Mouse (Mus musculus) frontal cortex, postnatal 14 days (tissue): ENCODE results near the gene Exosc1.

Experiments used
- DNase-seq, 2 experiments: peaks; one replicate each; pipeline ENCODE4 v3.0.0; 2022; ENCODE audit warnings: low spot score in 2 of 2

Gene Exosc1

DNA sequence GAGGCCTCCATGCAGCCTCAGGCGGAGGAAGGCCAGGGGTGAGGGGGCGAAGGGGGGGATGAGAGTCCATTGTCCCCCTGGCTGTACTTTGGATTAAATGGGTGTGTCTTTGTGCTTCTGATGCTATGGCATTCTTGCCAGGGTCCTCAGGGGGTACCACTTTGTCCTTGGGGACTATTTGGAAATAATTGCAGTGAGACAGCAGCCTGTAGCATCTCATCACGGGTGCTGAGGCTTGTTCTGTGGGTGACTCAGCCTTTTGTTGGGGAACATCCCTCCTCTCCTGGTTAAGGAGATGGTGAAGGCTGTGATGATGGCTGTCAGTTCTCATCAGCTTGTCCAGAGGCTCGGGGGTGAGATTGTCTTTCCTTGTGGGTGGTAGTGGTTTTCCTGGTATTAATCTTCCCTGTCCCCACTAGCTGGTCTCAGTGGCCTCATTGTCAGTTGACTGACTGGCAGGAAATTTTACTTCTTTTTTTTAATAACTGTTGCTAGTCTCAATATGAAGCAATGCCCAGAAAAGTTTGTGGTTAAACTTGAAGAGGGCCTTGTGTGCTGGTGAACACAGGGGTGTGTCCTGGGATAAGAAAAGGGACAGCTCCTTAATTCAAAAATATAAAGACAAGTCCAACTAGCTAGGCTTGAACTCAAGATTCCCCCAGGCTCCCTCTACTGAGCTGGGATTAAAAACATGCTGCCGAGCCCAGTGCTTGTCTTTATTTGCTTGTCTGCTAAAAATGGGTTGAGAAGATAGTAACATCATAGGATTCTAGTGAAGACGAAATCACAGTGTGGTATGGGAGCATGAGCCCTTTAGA is 19.2 kb downstream of the Exosc1 start:
- DNase-seq, result no peak

DNA sequence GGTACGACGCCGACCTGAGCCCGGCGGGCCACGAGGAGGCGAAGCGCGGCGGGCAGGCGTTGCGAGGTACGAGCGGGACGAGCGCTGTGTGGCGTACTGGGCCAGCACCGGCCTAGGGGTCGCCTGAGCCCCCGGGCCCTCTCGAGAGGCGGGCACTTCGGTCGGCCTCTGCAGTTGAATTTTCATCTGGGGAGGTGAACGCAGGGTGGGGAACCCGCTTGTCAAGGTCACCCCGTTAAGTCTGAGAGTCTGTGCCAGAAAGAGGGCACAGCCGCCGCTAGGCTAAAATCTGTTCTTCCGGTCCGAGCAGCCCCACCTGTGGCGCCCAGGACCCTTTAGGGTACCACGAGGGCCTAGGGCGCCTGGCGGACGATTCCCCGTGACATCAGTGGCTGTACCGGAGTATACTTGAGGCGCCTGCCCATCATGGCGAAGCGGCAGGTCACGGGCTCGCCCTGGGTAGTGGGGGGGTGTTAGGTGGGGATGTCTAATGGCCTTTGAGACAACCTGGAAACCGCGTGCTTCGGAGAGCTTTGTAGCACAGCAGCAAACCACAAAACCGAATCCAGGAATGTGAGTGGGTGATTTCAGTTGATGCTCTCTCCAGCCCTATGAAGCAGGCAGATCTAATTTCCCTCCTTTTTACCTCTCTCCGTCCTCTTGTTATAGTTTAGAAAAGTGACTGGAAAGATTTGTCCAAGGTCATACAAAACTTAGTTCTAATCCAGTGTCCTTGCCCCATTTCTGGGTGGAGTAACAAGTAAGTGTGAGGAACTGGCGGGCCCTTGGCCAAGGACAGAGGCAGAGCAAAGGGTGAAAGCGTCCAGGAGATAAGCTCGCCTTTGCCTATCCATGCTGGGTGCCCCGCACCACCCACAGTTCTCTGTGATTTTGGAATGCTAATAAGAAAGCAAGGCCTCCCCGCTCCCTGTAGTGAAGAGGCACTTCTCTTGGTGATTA is 20.8 kb downstream of the Exosc1 start:
- peak; percentile 28 to 29 for DNase-seq

DNA sequence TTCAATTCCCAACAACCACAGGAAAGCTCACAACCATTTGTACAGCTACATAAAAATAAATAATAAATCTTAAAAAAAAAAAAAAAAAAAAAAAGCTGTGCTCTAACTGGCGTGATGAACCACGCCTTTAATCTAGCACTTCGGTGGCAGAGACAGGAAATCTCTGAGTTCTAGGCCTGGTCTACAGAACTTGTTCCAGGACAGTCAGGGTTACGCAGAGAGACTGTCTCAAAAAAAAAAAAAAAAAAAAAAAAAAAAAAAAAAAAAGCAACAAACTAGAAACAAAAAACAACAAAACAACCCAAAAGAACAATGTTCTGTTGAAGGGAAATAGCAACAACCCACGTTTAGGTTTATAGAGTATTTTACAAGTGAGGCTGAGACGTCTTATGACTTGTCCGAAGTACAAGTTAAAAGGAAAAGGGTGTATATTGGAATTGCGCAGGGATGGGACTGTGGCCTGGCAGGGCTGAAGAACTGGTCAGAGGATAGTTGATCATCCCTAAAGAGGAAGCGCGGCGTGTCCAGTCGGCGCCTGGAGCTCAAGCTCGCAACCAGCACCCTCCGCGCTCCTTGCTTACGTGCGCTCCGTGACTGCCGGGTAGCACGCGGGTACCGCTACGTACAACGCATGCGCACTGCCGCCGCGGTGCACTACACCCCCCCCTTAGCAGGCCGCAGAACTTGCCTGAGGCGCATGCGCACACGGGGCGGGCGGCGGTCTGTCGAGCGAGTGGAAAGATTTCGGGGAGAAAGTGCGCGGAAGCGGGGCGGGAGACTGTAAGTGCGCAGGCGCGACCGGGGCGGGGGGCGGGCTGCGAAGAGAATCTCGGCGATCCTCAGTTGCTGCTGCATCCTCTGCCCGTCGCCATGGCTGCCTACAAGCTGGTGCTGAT is 21.8 kb downstream of the Exosc1 start, which contains the start of gene Pgam1:
Pgam1 (plus strand) TSS at position 746 of the 896 bp plus-strand sequence.
- DNase-seq, result peak; percentile 92 to 95

DNA sequence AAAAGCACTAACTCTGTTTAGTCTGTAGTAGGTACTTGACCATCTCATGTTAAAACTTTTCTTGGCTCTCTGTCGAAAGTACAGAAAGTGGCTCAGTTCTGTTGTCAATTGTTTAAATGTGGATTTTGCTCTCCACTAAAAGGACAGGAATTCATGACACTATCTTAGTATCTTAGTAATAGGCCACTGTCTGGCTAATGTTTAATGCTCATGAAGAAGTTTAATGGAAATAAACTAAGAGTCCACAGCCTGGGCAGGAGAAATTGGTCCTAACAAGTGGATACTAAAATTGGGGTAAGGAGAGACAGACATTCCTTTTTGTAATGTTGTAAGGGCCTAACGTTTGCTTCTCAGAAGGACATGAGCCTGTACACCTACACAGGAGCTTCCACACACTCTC is 22.8 kb downstream of the Exosc1 start:
- no peak for DNase-seq

DNA sequence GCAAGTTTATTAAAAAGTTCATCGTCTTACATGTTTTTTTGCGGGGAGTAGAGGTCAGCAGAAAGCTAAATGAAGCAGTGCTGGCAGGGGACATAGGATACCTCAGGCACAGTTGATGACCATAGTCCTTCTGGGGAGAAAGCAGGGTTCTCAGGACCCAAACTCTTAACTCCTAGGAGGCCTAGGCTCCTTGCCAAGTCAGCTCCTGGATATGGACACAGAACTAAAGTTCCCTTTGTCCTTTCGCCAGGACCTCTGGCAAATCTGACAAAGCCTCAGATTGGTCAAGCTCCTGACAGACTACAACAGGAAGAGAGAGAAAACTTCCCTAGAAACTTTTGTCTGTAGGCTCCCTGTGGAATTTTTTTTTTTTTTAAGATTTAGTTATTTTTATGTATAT is 24.5 kb downstream of the Exosc1 start:
- no peak for DNase-seq

DNA sequence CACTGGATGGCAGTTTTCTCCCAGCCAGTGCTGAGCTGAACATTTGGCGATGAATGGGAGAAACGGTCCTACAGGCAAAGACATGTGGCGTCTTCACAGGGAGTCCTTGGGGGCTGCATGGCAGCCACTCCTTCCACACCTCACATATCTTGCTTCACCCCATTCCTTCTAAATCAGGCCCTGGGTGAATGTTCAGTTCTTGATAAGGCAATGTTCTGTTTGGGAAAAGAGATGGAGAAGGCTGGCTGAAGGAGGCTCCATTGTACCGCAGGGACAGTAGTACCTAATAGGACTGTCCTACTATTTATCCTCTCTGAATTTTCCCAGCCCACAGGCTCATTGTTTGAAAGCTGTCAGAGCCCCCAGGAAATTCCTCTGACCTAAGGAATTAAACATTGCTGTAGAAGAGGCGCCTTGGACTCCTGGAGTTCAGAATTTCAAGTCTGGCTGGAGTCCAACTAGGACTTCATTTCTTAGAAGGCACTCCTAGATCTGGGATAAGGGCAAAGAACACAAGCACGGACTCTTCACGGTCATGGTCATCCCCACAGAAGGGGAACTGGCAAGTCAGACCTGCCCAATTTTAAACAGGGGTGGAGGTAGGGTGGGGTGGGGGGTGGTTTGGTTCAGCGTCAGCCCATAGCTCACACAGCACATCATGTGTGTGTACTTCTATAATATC is 26.0 kb downstream of the Exosc1 start:
- DNase-seq, result no peak

DNA sequence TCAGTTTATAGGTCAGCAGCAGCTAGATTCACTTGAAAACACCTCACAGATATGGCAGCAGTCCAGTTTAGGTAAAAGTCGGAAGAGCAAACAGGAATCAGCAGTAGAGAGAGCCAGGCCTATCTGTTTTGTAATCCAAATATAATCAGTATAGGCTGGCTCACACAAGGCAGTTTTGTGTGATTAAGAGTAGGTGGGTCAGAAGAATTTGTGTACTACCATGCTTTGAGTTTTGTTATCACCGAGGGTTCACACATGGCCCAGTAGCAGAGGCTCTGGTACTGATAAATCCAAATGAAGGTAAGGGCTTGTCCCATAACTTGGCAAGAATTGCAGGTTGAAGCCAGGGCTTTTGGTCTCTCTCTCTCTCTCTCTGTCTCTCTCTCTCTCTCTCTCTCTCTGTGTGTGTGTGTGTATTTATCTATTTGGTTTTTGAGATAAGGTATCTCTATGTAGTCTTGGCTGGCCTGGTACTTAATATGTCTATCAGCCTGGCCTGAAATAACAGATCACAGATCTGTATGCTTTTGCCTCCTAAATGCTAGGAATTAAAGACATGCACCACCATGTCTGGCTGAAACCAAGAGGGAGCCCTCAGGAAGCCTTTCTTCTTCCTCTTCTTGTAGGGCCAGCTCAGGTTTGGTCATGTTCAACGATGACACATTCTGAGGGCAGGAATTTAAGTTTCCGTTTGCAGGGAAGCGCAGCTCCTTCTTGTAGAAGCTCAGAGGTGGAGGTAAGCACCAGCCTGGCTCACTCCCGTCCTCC is 26.7 kb downstream of the Exosc1 start:
- DNase-seq, result no peak

DNA sequence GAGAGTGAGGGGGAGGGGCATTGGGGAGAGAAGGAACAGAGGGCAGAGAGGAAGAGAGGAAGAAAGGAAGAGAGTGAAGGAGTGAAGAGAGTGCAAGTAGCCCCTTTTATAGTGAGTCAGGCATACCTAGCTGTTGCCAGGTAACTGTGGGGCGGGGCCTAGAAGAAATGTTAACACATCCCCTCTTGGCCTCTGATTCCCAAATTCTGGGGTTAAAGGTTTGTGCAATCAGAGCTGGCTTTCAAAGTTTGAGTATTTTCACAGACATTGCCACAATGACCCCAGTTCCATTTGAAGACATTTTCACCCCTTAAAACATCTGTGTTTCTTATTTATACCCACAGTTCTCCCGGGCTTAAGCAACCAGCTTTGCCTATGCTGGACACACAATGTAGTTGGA is 28.0 kb downstream of the Exosc1 start:
- no peak for DNase-seq

DNA sequence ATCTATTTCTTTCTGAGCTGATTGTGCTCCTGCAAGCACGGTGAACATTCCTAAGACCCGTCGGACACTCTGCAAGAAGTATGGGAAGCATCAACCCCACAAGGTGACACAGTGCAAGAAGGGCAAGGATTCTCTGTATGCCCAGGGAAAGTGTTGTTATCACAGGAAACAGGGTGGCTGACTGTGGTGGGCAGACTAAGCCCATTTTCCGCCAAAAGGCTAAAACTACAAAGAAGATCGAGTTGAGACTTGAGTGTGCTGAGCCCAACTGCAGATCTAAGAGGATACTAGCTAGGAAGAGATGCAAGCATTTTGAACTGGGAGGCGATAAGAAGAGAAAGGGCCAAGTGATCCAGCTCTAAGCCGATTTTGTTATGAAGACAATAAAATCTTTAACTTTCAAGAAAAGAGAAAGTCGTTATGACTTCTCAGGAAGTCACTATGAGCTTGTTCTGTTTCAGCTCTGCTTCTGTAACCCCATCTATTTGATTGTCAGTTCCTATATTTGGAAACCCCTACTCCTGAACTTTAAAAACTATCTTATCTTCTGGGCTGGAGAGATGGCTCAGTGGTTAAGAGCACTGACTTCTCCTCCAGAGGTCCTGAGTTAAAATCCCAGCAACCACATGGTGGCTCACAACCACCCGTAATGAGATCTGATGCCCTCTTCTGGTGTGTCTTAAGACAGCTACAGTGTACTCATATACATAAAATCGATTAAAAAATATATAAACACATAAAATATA is 30.2 kb downstream of the Exosc1 start:
- no peak for DNase-seq

DNA sequence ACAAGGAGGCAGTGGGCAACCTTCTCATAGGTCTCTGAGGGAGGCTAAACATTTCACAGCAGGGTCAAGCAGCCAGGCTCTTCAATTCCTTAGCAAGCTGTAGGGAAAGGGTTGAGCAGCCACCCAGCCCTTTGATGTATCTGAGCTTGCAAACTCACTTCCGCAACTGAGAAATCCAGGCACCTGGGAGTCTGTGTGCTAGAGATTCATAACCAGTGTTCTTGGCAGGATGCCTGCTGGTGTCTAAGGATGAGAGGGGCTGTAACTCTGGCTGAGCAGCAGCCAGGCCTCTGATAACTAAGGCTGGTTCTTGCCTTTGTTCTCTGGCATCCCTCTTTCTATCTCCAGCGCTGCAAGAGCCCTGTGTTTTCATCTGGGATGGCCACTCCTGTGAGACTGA is 31.5 kb downstream of the Exosc1 start:
- no peak for DNase-seq

DNA sequence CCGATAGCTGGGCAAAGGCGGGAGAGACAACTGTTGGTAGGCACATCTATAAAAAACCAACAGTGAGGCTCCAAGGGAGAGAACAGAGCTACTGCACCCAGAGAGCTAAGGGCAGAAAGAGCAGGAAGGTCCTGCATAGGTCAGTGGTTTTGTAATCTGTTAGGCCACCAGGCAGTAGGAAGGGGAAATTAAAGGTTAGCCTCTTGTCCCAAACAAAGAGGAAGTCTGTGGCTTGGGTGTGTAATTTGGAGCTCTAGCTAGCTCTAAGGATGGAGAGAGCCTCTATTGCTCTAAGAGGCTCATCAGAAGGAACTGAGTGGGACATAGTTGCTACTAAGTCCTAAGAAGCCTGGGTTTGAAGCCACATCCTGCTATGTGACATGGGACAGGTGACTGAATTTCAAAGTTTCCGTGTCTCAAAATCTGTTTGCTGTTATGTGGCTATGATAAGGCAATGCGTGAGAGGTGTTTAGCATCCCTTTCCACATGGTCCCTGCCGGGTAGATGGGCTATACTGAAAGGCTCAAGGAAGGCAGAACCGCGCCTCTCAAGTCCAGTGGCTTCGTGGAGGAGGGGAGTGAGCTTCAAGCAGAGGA is 32.6 kb downstream of the Exosc1 start:
- no peak for DNase-seq

DNA sequence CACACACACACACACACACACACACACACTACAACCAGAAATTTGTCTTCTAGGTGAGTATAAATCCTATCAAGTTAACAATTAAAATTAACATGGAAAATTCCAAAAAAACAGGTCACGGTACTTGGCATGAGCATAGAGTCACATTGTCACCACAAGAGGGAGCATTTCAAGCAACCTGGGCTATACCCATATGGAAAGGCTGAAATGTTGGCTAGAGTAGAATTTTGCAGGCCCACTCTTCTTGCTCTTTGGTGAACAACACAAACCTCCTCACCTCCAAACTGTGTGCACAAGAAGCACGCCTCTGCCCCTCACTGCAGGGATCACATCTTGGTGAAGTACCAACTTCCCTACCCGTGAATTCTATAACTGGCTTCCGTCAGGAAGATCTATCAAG is 34.4 kb downstream of the Exosc1 start:
- no peak for DNase-seq

DNA sequence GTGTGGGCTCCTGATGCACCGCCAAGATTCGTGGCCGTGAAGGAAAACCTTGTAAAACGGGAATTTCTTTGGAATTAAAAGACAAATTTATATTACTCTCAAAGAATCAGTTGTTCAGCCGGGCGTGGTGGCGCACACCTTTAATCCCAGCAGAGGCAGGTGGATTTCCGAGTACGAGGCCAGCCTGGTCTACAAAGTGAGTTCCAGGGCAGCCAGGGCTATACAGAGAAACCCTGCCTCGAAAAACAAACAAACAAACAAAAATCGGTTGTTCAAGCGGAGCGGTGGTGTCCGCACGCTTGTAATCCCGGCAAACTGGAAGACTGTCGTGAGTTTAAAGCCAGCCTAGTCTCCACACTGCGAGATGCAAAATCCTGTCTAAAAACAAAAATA is 36.9 kb downstream of the Exosc1 start:
- DNase-seq, result no peak

DNA sequence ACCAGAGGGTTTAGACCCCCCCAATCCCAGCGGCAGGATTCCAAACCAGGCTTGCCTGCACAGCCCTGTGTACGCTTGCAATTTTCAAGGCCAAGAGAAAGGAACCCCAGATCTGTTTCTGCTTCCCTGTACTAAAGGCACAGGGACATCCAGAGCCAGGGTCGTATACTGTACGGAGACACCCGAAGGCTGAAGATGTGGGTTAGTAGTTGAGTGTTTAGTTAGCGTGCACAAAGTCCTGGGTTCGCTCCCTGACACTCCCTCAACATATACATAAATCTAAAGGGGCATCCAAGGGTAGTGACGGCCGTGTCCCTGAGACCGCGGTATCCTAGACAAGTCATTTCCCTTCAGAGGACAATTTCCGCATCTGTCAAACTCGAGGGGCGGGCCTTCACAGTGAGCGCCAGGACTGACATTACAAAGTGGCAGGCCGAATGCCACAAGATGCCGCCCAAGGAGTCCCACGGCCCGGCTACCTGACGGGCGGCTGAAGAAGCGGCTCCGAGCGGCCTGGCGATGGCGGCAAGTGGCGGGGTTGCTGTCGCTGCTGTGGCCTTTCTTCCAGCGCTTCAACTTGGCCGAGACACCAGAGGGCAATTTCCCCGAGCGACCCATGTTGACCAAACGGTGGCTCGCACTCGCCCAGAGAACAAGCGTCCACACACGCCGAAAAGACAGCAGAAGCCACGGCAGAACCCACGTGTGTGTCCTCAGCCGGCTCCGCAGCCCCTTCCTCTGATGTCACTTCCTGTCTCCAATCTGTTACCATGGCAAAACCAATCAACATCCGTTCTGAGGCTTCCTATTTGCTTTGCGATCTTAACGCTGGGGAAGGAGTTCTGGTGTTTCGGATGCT is 37.5 kb downstream of the Exosc1 start, which contains the start of gene Rrp12:
Rrp12 (minus strand) TSS at position 714 of the 859 bp plus-strand sequence.
- DNase-seq, result peak; percentile 67 to 69

DNA sequence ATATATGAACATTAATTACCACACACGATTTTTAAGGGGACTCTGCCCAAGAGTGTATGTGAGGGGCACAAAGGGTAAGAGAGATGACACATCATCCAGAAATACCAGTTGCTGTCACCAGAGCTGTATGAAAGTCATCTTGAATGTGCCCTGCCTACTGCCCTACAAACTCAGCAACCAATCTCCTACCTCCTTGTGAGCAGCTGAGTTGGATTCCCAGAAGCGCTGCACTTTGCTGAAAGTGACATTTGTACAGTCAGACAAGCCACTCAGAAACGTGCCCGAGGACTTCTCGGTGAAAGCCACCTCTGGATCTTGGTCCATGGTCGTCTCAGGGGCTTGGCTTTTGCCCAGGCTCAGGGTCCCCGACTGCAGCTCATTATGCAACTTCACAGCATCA is 38.3 kb downstream of the Exosc1 start:
- DNase-seq, result no peak

DNA sequence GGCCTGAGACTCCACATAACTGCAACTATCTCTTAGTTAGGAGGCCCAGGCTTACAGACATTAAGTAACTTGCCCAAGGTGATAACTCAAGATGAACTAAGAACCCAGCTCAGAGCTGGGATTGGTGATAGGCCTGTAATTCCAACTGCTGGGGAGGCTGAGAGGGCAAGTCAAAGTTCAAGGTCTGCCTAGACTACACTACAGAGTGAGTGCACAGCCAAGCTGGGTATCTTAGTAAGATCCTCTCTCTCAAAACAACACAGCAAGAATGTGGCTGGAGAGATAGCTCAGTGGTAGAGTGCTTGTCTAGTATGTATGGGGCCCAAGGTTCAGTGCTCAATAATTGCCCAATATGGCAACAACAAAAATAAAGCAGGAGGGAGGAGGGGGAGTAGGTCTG is 45.0 kb downstream of the Exosc1 start:
- no peak for DNase-seq

DNA sequence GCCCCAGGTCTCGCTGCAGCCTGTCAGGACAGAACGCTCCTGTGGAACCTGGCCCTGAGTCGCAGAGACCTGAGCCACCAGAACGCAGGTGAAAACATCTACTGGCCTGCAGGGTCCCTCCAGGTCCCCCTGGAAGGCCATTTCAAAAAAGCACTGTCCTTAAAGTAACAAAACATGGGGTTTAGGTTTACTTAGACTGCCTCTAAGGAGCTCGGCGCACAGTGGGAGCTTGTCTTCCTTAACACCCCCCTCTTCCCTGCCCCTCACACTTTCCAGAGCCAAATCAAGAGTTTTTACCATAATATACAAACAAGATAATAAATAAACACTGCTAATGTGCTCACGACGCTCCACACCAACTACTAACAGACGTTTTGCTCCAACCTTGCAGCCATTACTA is 49.3 kb downstream of the Exosc1 start:
- no peak for DNase-seq

DNA sequence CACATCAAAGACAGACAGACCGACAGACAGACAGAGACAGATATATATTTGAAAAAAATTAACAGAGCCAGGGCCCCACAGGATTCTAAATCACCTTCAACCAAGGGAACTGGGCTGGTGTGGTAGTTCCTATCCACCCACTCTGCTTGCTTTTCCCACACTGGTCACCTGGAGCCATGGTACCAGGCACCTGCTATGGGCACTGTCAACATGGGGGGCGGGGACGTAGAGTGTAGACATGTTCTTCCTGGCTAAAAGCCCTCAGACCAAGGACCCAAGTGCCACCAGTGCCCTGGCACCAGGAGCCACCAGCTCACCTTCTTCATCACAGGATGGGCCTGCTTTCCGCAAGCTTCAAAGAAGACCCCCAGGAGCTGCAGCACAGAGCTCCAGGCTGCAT is 51.4 kb downstream of the Exosc1 start:
- no peak for DNase-seq
